Mouse (Mus musculus) CH12.LX (cell line): ENCODE measurements at regions not wholly inside any gene's neighbourhood (a gene's known extent, or its start where the extent isn't known, plus 50 kb on each side); places are given as distances from the start of the nearest gene placed in this dataset.

ENCODE experiments used
- DNase-seq: peaks from one replicate; pipeline ENCODE4 v3.0.0-alpha.2; 2013; ENCODE audit errors: extremely low read depth
- H3K27ac ChIP-seq: 2 replicates; pipeline ENCODE4 v1.5.1; 2012; ENCODE audit warnings: low read depth, mild to moderate bottlenecking, control low read depth, moderate library complexity; ENCODE audit not compliant: insufficient read depth
- H3K27me3 ChIP-seq: replicated peaks from 2 replicates; pipeline ENCODE3; 2012; ENCODE audit warnings: inconsistent platforms
- H3K36me3 ChIP-seq, 2 experiments: replicated peaks in 1 of 2; 2 replicates each; pipeline versions ENCODE3 to v1.6.1; 2012; ENCODE audit warnings: inconsistent platforms in 1 of 2, low read length in 1 of 2, mild to moderate bottlenecking in 1 of 2, mixed read lengths in 1 of 2, moderate library complexity in 1 of 2; ENCODE audit not compliant: control insufficient read depth in 1 of 2, insufficient read depth in 1 of 2
- H3K4me1 ChIP-seq, 2 experiments: 2 replicates each; pipeline ENCODE4 v1.6.1; 2012; ENCODE audit warnings: inconsistent platforms in 1 of 2, moderate library complexity in 1 of 2; ENCODE audit not compliant: insufficient read depth in 2 of 2, control insufficient read depth in 1 of 2
- H3K4me2 ChIP-seq: 2 replicates; pipeline ENCODE4 v1.6.1; 2012; ENCODE audit warnings: low read depth, mild to moderate bottlenecking, control low read depth; ENCODE audit not compliant: poor library complexity, insufficient read depth, severe bottlenecking
- H3K4me3 ChIP-seq, 3 experiments: fragments of 150-350 bp in 1 of 3; sonication (generic) in 1 of 3; replicated peaks in 1 of 3; 2 replicates each; pipeline versions ENCODE3 to v1.5.1; 2011 to 2012; ENCODE audit warnings: low read depth in 2 of 3, low read length in 2 of 3, mild to moderate bottlenecking in 2 of 3, moderate library complexity in 2 of 3, control low read depth in 1 of 3, improper control_type of control experiment in 1 of 3, inconsistent platforms in 1 of 3, mixed read lengths in 1 of 3; ENCODE audit not compliant: poor library complexity in 1 of 3
- H3K79me2 ChIP-seq: replicated peaks from 2 replicates; pipeline ENCODE4 v1.6.1; 2012; ENCODE audit warnings: mild to moderate bottlenecking, moderate library complexity; ENCODE audit not compliant: control insufficient read depth, poor library complexity, insufficient read depth, severe bottlenecking; ENCODE audit errors: extremely low read depth
- H3K9ac ChIP-seq: 2 replicates; pipeline ENCODE4 v1.6.1; 2012; ENCODE audit warnings: low read depth, mild to moderate bottlenecking, control low read depth, moderate library complexity; ENCODE audit not compliant: insufficient read depth
- H3K9me3 ChIP-seq: replicated peaks from 2 replicates; pipeline ENCODE3; 2012; ENCODE audit warnings: low read length, inconsistent platforms, mixed read lengths
- BHLHE40 ChIP-seq: IDR thresholded peaks from 2 replicates; pipeline ENCODE4 v1.6.1; 2011; ENCODE audit warnings: mild to moderate bottlenecking, low read depth, low read length, improper control_type of control experiment
- CHD1 ChIP-seq: IDR thresholded peaks from 2 replicates; pipeline ENCODE4 v1.6.1; 2012; ENCODE audit warnings: low read depth, low read length, improper control_type of control experiment, inconsistent platforms
- CHD2 ChIP-seq: IDR thresholded peaks from 2 replicates; pipeline ENCODE4 v1.6.1; 2011; ENCODE audit warnings: low read length, improper control_type of control experiment
- E2F4 ChIP-seq: IDR thresholded peaks from 2 replicates; pipeline ENCODE4 v1.6.1; 2011; ENCODE audit warnings: low read depth, low read length, improper control_type of control experiment; ENCODE audit not compliant: insufficient replicate concordance
- ELF1 ChIP-seq: IDR thresholded peaks from 2 replicates; pipeline ENCODE4 v1.6.1; 2014; ENCODE audit warnings: low read depth, mild to moderate bottlenecking, inconsistent platforms, low read length, improper control_type of control experiment
- ETS1 ChIP-seq: conservative IDR thresholded peaks from 2 replicates; pipeline ENCODE4 v1.6.1; 2012; ENCODE audit warnings: low read depth, mild to moderate bottlenecking, inconsistent platforms, low read length, improper control_type of control experiment, moderate library complexity
- GABPA ChIP-seq: IDR thresholded peaks from 2 replicates; pipeline ENCODE4 v1.6.1; 2012; ENCODE audit warnings: low read depth, low read length, improper control_type of control experiment, inconsistent platforms; ENCODE audit not compliant: insufficient replicate concordance
- HCFC1 ChIP-seq: IDR thresholded peaks from 2 replicates; pipeline ENCODE4 v1.6.1; 2012; ENCODE audit warnings: low read depth, mild to moderate bottlenecking, inconsistent platforms, low read length, improper control_type of control experiment
- JUN ChIP-seq: IDR thresholded peaks from 2 replicates; pipeline ENCODE4 v1.6.1; 2011; ENCODE audit warnings: low read depth, mild to moderate bottlenecking, low read length, improper control_type of control experiment, moderate library complexity; ENCODE audit not compliant: insufficient read depth
- JUND ChIP-seq: conservative IDR thresholded peaks from 2 replicates; pipeline ENCODE4 v1.6.1; 2011; ENCODE audit warnings: low read depth, low read length, improper control_type of control experiment
- KAT2A ChIP-seq: IDR thresholded peaks from 2 replicates; pipeline ENCODE4 v1.6.1; 2012; ENCODE audit warnings: low read length, improper control_type of control experiment, inconsistent platforms; ENCODE audit not compliant: insufficient replicate concordance
- MAFK ChIP-seq: IDR thresholded peaks from 2 replicates; pipeline ENCODE4 v1.6.1; 2011; ENCODE audit warnings: low read length, improper control_type of control experiment; ENCODE audit not compliant: insufficient replicate concordance
- MAX ChIP-seq: IDR thresholded peaks from 2 replicates; pipeline ENCODE4 v1.6.1; 2011; ENCODE audit warnings: low read length, improper control_type of control experiment
- MEF2A ChIP-seq: IDR thresholded peaks from 2 replicates; pipeline ENCODE4 v1.6.1; 2014; ENCODE audit warnings: low read depth, mild to moderate bottlenecking, inconsistent platforms, low read length, improper control_type of control experiment, borderline replicate concordance
- MYC ChIP-seq: IDR thresholded peaks from 2 replicates; pipeline ENCODE4 v1.6.1; 2011; ENCODE audit warnings: low read depth, mild to moderate bottlenecking, improper control_type of control experiment, low read length
- NELFE ChIP-seq: IDR thresholded peaks from 2 replicates; pipeline ENCODE4 v1.6.1; 2011; ENCODE audit warnings: low read depth, low read length, improper control_type of control experiment
- NRF1 ChIP-seq: IDR thresholded peaks from 2 replicates; pipeline ENCODE4 v1.6.1; 2014; ENCODE audit warnings: low read depth, mild to moderate bottlenecking, inconsistent platforms, low read length, improper control_type of control experiment, moderate library complexity
- POLR2A ChIP-seq: IDR thresholded peaks from 2 replicates; pipeline ENCODE4 v1.6.1; 2011; ENCODE audit warnings: low read depth, mild to moderate bottlenecking, improper control_type of control experiment, low read length
- RCOR1 ChIP-seq: conservative IDR thresholded peaks from 2 replicates; pipeline ENCODE4 v1.6.1; 2012; ENCODE audit warnings: low read depth, mild to moderate bottlenecking, inconsistent platforms, low read length, improper control_type of control experiment
- SIN3A ChIP-seq: IDR thresholded peaks from 2 replicates; pipeline ENCODE4 v1.6.1; 2012; ENCODE audit warnings: low read length, improper control_type of control experiment, inconsistent platforms
- TBP ChIP-seq: conservative IDR thresholded peaks from 2 replicates; pipeline ENCODE4 v1.6.1; 2011; ENCODE audit warnings: low read depth, low read length, improper control_type of control experiment
- TCF12 ChIP-seq: IDR thresholded peaks from 2 replicates; pipeline ENCODE4 v1.6.1; 2014; ENCODE audit warnings: low read depth, mild to moderate bottlenecking, inconsistent platforms, low read length, improper control_type of control experiment
- USF2 ChIP-seq: conservative IDR thresholded peaks from 2 replicates; pipeline ENCODE4 v1.6.1; 2011; ENCODE audit warnings: low read depth, low read length, improper control_type of control experiment
- ZC3H11A ChIP-seq: IDR thresholded peaks from 2 replicates; pipeline ENCODE4 v1.6.1; 2012; ENCODE audit warnings: low read depth, mild to moderate bottlenecking, inconsistent platforms, low read length, improper control_type of control experiment
- ZMIZ1 ChIP-seq: IDR thresholded peaks from 2 replicates; pipeline ENCODE4 v1.6.1; 2012; ENCODE audit warnings: low read depth, mild to moderate bottlenecking, inconsistent platforms, low read length, improper control_type of control experiment
- ZNF384 ChIP-seq: IDR thresholded peaks from 2 replicates; pipeline ENCODE4 v1.6.1; 2012; ENCODE audit warnings: low read depth, low read length, improper control_type of control experiment, inconsistent platforms
- dilution Hi-C: fragments of 300-500 bp; cut with MboI; formaldehyde crosslinking; loops from 2 replicates; pipeline ENCODE4 v1.14.3; 2020; ENCODE audit warnings: low sequenced_read_pairs; ENCODE audit not compliant: extremely low pct_unique_long_range_greater_than_20kb, extremely low pct_ligation_motif_present
- in situ Hi-C: fragments of 300-500 bp; cut with MboI; formaldehyde crosslinking; loops from 3 replicates; pipeline ENCODE4 v1.14.3; 2019; ENCODE audit warnings: low sequenced_read_pairs, low pct_ligation_motif_present, low pct_unique_long_range_greater_than_20kb, mixed read lengths

- Histone ChIP-seq H3K4me2 (no peak overlapping the region), H3K9ac (no peak overlapping the region), H3K36me3 (no peaks in the 10 kb centered on the region), H3K4me1 (peaks cover 6 to 38% of the 10 kb centered on the region in 2 experiments; a peak in 3 of 4 replicates), H3K4me3 (no peak overlapping the region), H3K79me2 (no peaks in the 10 kb centered on the region), H3K9me3 (no peaks in the 10 kb centered on the region), H3K27me3 (no peaks in the 10 kb centered on the region), H3K27ac (no peak overlapping the region)
- TF ChIP-seq E2F4 (no peak), MYC (no peak), JUN (no peak), ZNF384 (no peak), NRF1 (no peak), MEF2A (no peak), SIN3A (no peak), ZMIZ1 (no peak), MAX (no peak), POLR2A (no peak), ETS1 (no peak), HCFC1 (no peak), NELFE (no peak), GABPA (no peak), CHD2 (no peak), RCOR1 (no peak), CHD1 (no peak)
- DNase-seq: no peak
- dilution Hi-C loops: no loop called here
- in situ Hi-C loops: no loop called here
Measured at GRCm38 (mm10) chr12:16012081-16012480, 195.4 kb upstream of the Trib2 start.

- no peak overlapping the region for H3K27ac ChIP-seq
- peaks cover 12 to 48% of the 10 kb centered on the region in 2 experiments; a peak in 3 of 4 replicates for H3K4me1 ChIP-seq
- no peak overlapping the region for H3K9ac ChIP-seq
- no peak for DNase-seq
- dilution Hi-C loops (no loop called here), in situ Hi-C loops (loop anchor here (5.0 kb wide), 1 partner anchor 193 kb away; the partner anchor contains the start of gene Trib2)
- no peaks in the 10 kb centered on the region for H3K79me2 ChIP-seq
- H3K9me3 ChIP-seq: no peaks in the 10 kb centered on the region
- no peak overlapping the region for H3K4me3 ChIP-seq
- H3K4me2 ChIP-seq: no peak overlapping the region
- TF ChIP-seq MAX (no peak), ZC3H11A (no peak), CHD2 (no peak), MEF2A (no peak), ELF1 (no peak), KAT2A (no peak), TCF12 (no peak), E2F4 (no peak), MAFK (no peak), GABPA (no peak), BHLHE40 (no peak), TBP (no peak), JUND (no peak), USF2 (no peak), MYC (no peak)
- H3K27me3 ChIP-seq: no peaks in the 10 kb centered on the region
- H3K36me3 ChIP-seq: no peaks in the 10 kb centered on the region
Measured at GRCm38 (mm10) chr12:16009822-16010620, 193.3 kb upstream of the Trib2 start.
